Mouse (Mus musculus): Measurements from ENCODE around the gene Dmc1.

The Dmc1 gene

DNA sequence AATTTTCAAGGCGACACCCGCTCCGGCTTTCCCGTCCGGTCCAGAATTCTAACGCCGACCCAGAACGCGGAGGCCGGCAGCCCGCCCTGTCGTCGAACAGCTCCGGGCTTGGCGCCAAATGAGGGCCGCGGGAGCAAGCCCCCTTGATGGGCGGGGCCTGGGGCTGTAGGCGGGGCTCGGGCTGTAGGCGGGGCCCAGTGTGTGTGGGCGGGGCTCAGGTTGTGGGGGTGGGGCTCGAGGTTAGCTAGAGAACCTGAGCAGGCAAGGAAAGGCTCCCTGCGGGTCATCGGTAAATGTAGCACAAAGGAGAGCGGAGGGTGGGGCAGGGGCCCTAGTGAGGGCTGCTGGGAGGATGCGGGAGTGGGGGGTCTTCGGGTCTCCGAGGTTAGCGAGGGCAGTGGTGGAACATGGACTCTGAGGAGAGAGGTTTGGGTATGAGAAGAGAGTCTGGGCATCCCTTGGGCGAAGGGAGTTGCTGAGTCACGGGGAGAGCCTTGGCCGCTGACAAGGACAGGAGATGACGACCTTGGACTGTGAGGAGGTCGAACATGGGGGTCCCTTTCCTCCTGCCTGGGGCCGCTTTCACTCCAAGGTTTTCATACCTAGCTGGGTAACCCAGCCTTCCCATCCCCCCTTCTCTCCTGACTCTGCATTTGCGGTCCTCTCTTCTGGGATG is at the start of gene Dmc1:
Dmc1 (minus strand) TSS at position 120 of the 676 bp plus-strand sequence.
- DNase-seq (ENCODE audit: low spot score in 2 of 2), result peak in 1 of 2 experiments; percentile 11

DNA sequence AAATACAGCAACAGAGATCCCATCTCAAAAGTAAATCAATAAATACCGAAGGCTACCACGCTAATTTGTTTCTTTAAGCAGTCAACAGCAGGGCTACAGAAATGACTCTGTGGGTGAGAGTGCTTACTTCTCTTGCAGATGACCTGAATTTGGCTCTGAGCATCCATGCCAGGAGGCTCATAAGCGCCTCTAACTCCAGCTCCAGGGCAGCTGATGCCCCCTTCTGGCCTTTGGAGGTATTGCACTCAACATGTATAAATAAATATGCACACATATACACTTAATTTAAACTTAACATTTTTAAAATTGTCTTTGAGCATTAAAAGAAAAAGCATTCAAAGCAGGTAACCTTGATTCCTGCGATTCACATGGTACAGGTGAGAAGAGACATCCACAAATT is 46.6 kb upstream of the Dmc1 start:
- peak in 1 of 2 experiments; percentile 10 for DNase-seq (ENCODE audit: low spot score in 2 of 2)

DNA sequence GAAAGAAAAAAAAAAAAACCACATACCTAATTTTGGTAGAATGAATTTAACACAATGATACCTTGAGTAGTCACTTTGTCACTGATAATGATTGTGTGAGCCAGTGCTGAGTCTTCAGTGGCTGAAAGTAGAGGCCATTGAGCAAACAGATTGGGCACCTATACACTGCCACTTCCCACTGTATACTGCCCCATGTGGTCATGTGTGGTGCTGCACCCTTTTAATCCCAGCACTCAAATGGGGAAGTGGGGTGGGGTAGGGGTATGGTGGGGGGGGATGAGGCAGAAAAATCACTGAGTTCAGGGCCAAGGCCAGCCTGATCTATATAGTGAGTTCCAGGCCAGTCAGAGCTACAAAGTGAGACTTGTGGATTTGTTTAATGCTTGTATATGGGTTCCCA is 45.7 kb upstream of the Dmc1 start:
- DNase-seq (ENCODE audit: low spot score in 2 of 2), result peak in 1 of 2 experiments; percentile 64

DNA sequence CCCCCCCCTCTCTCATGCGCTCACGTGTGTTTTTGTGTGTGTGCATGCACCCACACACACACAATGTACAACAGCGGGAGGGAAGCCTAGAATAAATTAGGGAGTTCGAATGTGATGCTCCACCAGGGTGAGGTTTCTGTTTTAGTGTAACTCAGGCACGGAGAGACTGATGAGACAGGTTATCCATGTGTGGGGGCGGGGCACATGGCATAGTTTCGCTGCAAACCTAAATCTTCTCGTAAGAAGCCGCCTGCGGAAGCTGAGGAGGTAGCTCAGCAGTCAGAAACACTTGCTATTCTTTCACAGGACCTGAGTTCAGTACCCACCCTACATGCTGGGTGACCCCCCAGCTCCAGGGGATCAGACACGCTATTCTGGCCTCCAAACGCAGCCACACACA is 43.2 kb upstream of the Dmc1 start:
- no peak for DNase-seq (ENCODE audit: low spot score in 2 of 2)

DNA sequence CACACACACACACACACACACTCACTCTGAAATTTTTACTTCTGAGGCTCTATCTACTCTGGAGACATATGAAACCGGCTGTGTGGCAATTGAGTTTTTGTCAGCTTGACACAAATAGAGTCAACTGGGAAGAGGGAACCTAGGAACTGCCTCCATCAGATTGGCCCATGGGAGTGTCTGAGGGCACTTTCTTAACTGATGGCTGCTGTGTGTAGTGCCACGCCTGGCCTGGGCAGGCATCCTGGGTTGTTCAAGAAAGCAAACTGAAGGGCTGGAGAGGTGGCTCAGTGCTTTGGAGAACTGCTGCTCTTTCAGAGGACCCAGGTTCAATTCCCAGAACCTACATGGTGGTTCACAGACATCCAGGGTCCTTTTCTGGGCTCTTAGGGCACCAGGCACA is 40.6 kb upstream of the Dmc1 start:
- DNase-seq (ENCODE audit: low spot score in 2 of 2), result no peak

DNA sequence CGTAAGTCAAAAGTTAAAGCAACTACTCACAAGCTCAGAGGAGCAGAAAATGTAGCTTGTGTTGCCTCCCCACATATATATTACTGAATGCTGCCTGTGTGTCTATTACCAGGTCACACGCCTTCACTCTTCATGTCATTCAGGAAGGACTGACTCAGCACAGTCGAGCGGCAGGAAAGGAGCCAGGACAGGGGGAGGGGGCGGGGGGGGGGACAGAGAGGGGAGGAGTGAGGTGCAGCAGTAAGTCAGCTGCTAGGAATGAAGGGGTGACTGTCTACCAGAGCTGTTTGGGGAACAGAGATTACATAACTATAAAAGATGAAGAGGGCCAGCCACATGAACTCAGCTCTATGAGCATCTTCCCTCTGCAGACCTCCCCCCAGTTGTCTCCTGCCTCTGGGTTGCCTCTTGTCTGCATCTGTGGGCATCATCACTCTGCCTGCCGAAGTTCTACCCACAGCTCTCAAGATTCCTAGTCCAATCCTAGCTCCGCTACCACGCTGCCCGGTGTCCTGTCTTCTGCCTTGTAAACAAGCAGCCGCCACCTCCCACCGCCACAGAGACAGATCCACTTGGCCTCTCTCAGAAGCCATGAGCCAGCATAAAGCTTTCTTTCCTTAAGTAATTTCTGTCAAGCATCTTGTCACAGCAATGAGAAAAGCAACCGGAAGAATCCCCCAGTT is 36.4 kb upstream of the Dmc1 start:
- DNase-seq (ENCODE audit: low spot score in 2 of 2), result no peak

DNA sequence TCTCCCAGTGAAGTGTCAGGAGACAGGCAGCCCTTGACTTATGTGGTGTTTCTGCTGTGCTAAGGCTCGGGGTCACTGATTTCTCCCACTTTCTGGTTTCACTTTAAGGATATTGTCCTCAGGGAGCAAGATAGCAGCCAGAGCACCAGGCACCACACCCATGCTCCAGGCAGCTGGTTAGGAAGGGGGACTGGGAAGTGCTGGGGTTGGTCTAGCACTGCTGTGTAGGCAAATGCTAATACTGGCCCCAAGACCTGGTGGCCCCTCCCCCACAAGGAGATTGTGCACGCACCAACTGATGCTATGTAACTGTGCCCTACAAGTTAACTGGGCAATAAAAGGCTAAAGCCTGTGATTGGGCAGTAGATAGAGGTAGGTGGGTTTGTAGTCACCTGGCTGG is 25.6 kb upstream of the Dmc1 start:
- no peak for DNase-seq (ENCODE audit: low spot score in 2 of 2)

DNA sequence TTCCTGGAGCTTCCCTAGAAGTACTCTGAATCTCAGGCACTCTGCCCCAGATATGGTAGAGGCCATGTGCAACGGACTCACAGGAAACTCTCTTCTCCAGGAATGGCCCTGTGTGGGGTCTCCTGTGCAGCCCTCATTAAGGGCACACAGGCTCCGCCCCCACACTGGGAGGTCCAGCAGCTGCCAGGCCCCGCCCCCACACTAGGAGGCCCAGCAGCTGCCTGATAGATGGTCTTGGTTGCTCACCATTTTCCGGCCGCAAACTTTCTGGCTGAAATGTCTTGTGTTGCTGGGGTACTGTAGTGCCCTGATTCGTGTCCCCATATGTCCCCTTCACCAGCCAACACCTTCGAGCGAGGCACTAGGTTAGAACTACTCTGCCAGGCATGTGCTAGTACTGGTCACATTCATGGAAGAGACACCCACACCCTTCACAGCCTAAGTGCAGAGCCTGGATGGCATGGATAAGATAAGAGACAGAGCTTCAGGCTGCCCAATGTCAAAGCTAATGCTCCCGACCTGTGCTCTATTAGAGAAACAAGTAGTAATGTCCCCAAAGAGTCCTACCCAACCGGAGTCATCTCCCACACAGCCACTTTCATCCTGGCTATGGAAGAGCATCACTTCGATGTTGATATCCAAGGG is 15.0 kb upstream of the Dmc1 start:
- no peak for DNase-seq (ENCODE audit: low spot score in 2 of 2)

DNA sequence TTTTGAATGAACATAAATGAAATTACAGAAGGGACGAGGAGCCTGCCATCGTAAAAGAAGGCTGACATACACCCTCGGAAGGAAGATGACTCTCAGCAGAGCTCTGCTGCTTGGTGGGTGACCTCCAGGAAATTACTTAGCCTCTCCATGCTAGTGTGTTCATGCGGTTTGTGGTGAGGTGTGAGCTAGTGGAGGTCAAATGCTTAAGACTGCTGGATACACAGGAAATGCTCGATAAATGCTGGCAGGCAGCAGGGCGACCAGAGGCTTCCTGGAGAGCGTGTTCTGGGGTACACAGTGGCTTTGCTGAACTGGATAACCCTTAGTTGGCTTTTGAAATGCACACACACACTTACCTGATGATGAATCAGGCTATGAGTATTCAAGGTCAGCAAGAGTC is 13.5 kb upstream of the Dmc1 start:
- no peak for DNase-seq (ENCODE audit: low spot score in 2 of 2)

DNA sequence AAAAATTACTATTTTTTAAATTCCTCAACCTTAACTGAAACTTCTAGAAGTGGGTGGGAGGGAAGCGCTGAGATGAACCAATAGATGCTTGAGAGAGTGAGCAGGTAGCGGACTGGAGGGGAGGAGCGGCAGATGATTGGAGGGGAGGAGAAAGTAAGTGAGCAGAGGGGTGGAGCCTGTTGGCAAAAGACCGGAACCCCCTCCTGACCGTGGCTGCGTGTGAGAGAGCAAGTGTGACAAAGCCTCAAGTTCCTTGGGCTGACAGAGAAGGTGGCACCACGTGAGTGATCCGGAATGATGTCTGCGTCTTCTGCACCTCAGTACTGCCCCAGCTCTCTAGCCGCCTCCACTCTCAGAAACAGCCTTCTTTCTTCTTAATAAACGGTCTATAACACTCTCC is 12.2 kb upstream of the Dmc1 start:
- DNase-seq (ENCODE audit: low spot score in 2 of 2), result no peak

DNA sequence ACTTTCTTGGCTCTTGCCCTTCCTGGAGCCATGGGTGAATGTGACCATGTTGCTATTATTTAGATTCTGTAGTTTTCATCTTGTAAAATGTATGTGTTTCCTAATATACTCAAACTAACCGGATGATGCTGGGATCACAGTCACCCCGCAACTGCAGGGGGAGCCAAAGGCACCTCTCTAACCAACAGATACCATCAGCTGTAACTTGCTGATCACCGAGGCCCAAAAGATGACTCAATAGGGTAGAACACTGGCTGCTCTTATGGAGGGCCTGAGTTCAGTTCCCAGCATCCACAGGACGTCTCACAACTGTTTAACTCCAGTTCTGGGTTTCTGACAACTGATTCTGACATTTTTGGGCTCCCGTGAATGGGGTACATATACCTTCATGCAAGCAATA is 11.8 kb upstream of the Dmc1 start:
- DNase-seq (ENCODE audit: low spot score in 2 of 2), result no peak

DNA sequence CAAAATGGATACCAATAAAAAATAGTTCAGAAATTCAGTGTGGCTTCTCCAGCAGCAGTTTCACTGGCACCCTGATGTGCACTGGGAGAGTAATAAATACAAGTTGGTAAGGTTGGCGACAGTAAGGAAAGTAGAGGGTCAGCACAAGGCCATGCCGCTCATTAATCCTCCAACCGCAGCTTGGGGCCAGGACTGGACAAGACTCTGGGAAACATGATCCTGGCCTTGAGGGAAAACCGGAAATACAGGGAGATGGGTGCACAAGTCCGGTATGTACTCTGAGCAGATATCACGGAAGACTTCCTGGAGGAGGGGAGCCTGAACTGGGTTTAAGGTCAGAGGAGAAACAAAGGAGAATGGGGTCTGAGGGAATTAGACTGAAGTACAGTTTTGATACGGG is 10.6 kb upstream of the Dmc1 start:
- DNase-seq (ENCODE audit: low spot score in 2 of 2), result no peak

DNA sequence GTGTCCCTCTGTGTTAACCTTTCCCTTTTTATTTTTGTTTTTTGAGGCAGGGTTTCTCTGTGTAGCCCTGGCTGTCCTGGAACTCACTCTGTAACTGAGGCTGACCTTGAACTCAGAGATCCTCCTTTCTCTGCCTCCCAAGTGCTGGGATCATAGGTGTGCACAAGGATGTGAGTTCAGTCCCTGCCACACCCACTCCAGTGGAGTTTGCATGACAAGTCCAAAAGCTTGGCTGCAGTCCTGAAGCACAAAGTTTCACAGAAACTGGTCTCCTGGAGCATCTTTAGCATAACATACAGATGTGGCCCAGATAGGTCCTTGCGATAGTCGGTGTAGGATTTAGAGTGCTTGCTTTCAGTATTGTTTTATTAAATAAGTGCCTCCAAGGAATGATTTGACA is 4.3 kb upstream of the Dmc1 start:
- no peak for DNase-seq (ENCODE audit: low spot score in 2 of 2)

DNA sequence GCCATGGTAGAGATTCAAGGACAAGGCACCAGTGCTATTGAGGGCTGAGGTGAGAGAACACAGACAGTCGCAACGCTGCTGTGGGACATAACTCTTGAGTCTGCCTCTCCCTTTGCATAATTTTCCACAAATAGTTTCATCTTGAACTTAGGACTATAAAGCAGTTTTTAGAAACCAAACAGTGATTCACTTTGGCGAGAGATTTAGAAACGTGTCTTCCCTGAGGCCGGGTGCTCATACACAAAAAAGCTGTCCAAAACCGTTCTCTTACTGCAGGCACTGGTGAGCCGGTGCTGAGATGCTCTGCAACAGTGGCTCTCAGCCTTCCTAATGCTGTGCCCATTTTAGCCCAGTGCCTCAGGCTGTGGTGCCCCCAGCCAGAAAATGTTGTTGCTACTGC is 3.3 kb upstream of the Dmc1 start:
- DNase-seq (ENCODE audit: low spot score in 2 of 2), result no peak

DNA sequence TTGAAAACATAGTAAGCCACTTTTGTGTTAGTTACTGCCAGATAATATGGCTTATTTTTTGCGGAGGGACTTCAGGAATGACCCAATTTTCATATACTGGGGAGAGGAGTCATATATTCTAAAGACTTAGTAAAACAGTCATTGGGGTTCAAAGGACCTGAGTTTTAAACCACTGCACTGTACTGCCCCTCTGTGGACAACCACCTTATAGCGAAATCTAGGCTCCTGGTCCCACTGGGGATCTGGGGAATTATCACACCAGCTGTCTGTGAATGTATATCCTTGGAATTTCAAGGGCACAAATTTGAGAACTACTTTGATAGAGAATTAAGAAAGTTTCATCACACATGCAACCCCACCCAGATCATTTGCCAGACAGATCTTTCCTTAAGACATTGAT is 2.8 kb upstream of the Dmc1 start:
- no peak for DNase-seq (ENCODE audit: low spot score in 2 of 2)

DNA sequence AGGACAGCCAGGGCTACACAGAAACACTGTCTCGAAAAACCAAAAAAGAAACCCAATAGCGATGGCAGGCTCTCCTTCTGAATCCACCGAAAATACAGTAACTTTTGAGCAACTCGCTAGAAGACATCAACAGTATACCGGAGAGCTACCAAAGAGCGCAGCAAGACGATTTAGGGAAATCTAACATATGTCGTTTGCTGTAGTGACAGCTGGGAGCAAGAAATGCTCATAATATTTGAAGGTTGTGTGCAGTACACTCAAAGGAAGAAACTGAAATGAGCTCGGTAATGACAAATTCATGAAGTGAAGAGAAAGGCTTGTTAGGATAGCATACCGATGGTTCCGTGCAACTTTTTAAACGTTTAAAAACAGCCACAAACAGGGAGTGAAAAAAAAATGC is 1.3 kb upstream of the Dmc1 start:
- DNase-seq (ENCODE audit: low spot score in 2 of 2), result no peak

DNA sequence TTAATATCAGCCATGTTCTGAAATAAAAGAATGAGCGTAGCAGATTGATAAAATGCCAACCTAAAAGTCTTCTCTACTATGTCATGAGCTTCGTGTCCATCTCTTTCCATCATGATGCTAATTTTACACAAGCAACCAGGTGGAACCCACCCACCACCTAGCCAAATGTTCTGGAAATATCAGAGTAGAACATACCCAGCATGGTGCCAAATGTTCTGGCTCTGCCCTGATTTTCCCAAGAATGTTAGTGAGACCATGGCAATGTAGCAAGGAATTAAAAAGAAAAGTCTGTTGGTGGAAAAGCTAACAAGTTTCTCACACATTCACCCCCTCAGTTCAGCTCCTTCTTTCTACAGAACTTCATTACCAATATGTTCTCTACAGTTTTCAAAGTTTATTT is 4.7 kb downstream of the Dmc1 start:
- no peak for DNase-seq (ENCODE audit: low spot score in 2 of 2)

DNA sequence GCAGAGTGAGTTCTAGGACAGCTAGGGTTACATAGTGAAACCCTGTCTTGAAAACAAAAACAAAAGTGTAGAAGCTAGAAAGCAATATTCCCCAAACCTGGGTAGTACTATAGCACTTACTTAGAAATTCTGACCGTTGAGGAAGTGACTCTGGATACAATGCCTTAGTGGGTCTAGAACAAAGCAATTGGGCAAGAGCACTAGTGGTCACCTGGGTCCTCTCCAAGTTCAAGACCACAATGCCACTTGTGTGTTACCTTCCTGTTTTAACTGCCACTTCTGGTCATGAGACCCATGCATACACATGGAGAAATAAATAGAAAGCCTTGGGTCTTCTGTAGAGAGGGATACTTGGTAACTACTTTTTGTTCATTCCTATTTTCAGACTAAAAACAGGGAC is 6.2 kb downstream of the Dmc1 start:
- DNase-seq (ENCODE audit: low spot score in 2 of 2), result no peak

DNA sequence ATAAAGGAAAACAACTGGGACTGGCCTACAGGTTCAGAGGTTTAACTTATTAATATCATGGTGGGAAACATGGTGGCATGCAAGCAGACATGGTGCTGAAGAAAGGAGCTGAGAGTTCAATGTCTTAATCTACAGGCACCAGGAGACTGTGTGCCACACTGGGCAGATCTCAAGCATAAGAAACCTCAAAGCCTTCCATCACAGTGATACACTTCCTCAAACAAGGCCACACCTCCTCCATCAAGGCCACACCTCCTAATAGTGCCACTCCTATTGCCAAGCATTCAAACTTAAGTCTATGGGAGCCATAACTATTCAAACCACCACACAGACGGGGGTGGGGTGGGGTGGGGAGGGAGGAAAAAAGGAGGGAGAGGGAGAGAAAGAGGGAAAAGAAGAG is 23.3 kb downstream of the Dmc1 start:
- DNase-seq (ENCODE audit: low spot score in 2 of 2), result no peak

DNA sequence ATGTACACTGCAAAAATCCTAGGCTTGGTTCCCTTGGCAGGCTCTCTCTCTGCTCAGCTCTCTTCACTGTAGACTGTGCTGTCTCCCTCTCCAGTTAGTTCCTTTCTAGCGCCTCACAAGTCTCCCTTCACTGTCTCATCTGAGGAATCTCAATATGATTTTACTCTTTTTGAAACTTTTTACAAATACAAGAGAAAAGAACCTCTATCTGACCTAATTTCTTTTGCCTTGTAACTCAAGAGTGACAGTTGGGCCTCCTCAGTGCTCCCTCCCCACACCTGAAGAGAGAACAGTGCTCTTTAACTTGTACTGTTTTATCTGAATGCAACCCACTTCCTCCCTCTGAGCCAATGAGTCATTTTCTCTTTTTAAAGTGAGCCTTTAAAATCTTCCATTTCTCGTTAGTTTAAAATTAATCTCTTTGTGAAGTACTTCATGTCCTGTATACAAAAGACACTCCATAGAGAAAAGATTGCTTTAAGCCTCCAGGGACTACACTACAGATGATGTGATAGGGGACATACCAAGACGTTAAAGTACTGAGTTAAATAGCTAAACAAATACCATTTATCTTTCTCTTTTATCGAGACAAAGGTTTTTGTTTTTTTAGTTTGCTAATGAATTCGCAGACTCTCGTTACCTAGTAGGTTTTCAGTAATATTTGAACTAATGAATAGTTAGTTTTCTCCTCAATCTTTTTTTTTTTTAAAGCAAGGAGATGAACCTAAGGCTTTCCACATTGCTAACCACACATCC is 27.1 kb downstream of the Dmc1 start:
- no peak for DNase-seq (ENCODE audit: low spot score in 2 of 2)

DNA sequence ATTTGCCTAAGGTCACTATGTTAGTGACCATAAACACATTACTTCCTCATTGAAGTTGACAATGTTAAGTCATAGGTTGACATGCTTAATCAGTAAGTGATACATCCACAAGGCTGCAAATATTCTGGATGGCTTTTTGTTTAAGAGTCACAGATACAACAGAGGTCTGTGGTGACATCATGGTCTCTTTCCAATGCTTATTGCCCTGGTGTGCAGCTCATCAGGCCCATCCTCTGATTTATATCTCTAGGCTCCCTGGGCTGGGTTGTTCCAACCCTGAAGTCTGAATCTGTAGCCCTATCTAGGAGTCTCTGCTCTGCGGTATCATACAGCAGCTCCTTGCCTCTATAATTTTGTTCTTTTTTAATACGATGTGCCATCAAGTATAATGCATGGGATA is 28.0 kb downstream of the Dmc1 start:
- no peak for DNase-seq (ENCODE audit: low spot score in 2 of 2)

DNA sequence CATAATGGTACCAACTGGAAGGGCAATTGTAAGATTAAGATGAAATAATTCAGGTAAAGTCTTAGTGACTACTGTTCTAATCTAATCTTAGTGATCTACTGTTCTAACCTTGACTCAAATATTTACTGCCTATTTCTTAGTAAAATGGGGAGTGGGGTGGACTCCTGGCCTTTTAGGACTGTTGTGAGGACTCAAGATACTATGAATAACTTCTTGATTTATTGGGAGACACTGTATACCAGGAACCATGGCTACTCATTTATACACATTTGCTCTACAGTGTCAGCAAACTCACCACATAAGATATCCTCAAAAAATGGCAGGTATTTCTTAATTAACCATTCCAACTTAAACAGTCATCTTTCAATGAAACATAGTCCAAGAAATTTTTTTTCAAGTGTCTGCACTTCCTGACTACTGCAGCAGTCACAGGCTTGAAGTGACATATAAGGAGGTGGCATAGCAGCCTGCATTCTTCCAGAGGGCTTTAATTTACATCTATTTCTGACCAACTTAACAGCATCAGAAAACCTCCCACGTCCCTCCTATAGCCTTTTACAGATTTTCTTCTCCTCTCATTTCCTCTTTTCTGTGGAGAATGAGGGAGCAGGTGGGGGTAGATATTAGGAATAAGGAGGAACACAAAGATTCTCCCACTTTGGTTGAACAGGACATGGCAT is 29.2 kb downstream of the Dmc1 start:
- DNase-seq (ENCODE audit: low spot score in 2 of 2), result no peak

Measured in spleen, postnatal 14 days (tissue).